Mouse (Mus musculus) forebrain, embryonic 14.5 days (tissue): Measurements from ENCODE around the gene Mtif2. TPM values are rescaled to one million over a fixed set of nuclear protein-coding genes. Genes with fewer than 3 reads are reported as not detected.

Source experiments
- ATAC-seq: fragments of 200-750 bp; cut with Nextera tagmentation; 2 replicates; pipeline ENCODE4 v1.8.0; 2017; ENCODE audit warnings: mild to moderate bottlenecking, moderate library complexity
- DNase-seq: peaks from one replicate; pipeline ENCODE4 v3.0.0-alpha.2; 2015; ENCODE audit warnings: low spot score
- H3K27ac ChIP-seq: fragments of 300-500 bp; sonication (generic); 2 replicates; pipeline ENCODE4 v1.5.1; 2014; ENCODE audit warnings: low read depth, mild to moderate bottlenecking, control low read depth, low read length, moderate library complexity
- H3K27me3 ChIP-seq: fragments of 300-500 bp; sonication (generic); replicated peaks from 2 replicates; pipeline ENCODE4 v1.6.1; 2014; ENCODE audit warnings: low read length, control low read depth, mixed read lengths; ENCODE audit not compliant: control insufficient read depth, insufficient read depth
- H3K36me3 ChIP-seq: fragments of 300-500 bp; sonication (generic); 2 replicates; pipeline ENCODE4 v1.6.1; 2014; ENCODE audit warnings: low read length, control low read depth; ENCODE audit not compliant: control insufficient read depth, insufficient read depth
- H3K4me1 ChIP-seq: fragments of 300-500 bp; sonication (generic); 2 replicates; pipeline ENCODE4 v1.6.1; 2014; ENCODE audit warnings: antibody characterized with exemption, low read length, control low read depth; ENCODE audit not compliant: control insufficient read depth, insufficient read depth
- H3K4me2 ChIP-seq: fragments of 300-500 bp; sonication (generic); 2 replicates; pipeline ENCODE4 v1.6.1; 2014; ENCODE audit warnings: mild to moderate bottlenecking, control low read depth, low read length
- H3K4me3 ChIP-seq: fragments of 300-500 bp; sonication (generic); 2 replicates; pipeline ENCODE4 v1.5.1; 2014; ENCODE audit warnings: low read depth, low read length, control low read depth
- H3K9ac ChIP-seq: fragments of 300-500 bp; sonication (generic); 2 replicates; pipeline ENCODE4 v1.6.1; 2014; ENCODE audit warnings: mild to moderate bottlenecking, low read length, control low read depth, moderate library complexity
- H3K9me3 ChIP-seq: fragments of 300-500 bp; sonication (generic); replicated peaks from 2 replicates; pipeline ENCODE4 v1.6.1; 2016; ENCODE audit warnings: low read length, control low read depth, mixed read lengths; ENCODE audit not compliant: control insufficient read depth
- WGBS: fragments of 180-500 bp; shearing (Covaris S2); extraction: QIAGEN DNeasy Blood & Tissue Kit; methylation state at CpG from one replicate; pipeline ENCODE4 v1.1.7; 2014; 5-methylcytosine and 5-hydroxymethylcytosine counted together
- polyA plus RNA-seq: library from polyadenylated mRNA; unstranded; fragments of >200 nt; fragmentation: Nextera tagmentation; extraction: Ambion mirVana; gene quantifications from 2 replicates; pipeline ENCODE4 v1.2.1, GENCODE M21; 2014

The Mtif2 gene
- 34.0 and 37.6 TPM in 2 replicates for polyA plus RNA-seq

DNA sequence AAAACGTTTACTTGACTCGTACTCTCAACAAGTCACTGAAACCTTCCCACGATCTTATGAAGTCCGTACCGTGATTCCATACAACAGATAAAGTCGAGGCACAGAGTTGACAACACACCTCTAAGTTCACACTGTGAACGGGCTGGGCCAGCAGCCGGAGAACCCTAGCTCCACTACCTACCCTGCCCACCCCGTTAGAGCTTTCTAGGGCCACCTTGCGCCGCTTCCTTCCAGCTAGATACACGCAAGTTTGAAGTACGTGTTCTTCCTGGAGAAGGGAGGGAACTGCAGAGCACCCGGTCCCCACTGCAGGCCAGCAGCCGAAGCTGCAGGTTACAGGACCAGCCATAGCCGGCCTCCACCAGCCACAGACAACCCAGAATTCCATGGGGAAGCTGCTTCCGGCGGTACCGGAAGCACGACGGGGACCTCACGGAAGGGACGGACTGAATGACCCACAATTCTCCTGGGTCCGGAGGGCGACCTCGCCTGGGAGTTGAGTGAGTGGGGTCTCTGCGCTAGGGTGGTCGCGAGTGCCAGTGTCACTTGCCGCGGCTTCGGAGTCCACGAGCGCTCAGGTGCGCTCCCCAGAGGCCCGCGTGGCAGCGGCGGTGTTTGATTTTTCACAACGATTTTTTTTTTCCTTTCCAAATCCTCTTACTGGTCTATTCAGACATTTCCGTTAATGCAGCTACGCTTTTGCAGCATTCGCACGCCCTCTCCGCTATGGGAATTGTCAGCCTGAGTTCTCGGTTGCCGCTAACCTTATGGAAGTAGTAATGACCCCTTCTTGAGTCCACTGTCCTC is at the start of gene Mtif2:
TSS of gene Mtif2 (plus strand) at position 421 of the 807 bp plus-strand sequence.
- peak within 1 kb of the TSS; percentile 84 for H3K9ac ChIP-seq
- H3K9me3 ChIP-seq = no peaks in the 10 kb centered on the region
- peak within 1 kb of the TSS; percentile 71 for H3K27ac ChIP-seq
- peak within 1 kb of the TSS; percentile 69 for H3K4me3 ChIP-seq
- peaks cover 12% of the 10 kb centered on the region for H3K36me3 ChIP-seq
- peaks cover 8% of the 10 kb centered on the region for H3K4me1 ChIP-seq
- H3K27me3 ChIP-seq = no peaks in the 10 kb centered on the region
- peak within 1 kb of the TSS; percentile 79 for H3K4me2 ChIP-seq
- DNase-seq (peak; percentile 89), ATAC-seq (peak; percentile 97)
- 3% methylated on average over 47 of the region's 47 CpGs for whole genome bisulfite sequencing

DNA sequence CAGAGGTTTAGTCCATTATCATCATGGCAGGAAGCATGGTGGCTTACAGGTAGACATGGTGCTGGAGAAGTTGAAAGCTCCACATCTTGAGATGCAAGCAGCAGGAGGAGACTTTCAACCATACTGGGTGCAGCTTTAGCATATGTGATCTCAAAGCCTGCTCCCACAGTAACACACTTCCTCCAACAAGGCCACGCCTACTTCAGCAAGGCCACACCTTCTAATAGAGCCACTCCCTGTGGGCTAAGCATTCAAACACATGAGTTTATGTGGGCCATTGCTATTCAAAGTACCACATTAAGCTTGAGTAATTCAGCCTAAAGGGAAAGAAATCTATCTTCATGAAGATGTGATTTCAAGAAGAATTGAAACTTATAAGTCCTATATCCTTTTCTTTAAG is 33.1 kb upstream of the Mtif2 start:
- WGBS = 94% methylated on average over 1 of the region's 1 CpGs
- H3K9me3 ChIP-seq = no peaks in the 10 kb centered on the region
- no peaks in the 10 kb centered on the region for H3K4me1 ChIP-seq
- H3K27me3 ChIP-seq = no peaks in the 10 kb centered on the region
- H3K4me2 ChIP-seq = no peak overlapping the region
- H3K36me3 ChIP-seq = peaks cover 45% of the 10 kb centered on the region
- ATAC-seq (no peak), DNase-seq (no peak)
- H3K9ac ChIP-seq = no peak overlapping the region
- no peak overlapping the region for H3K4me3 ChIP-seq
- no peak overlapping the region for H3K27ac ChIP-seq

DNA sequence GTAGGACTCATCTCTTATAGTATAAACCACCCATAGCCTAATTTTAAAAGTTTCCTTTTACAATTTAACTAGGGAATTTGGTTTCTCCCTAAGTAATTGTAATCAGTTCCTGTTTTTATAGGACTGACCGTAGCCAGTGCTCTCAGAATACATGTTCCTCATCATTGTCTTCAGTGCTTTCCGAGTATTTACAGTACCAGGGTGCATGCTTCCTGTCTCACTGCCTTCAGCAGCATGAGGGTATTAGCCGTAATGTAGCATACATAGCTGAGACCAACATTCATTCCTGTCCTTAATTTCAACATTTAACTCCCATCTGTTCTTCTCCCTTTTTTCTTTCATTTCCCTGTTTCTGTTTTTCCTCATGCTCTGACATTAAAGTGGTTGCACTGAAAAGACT is 29.2 kb upstream of the Mtif2 start:
- Histone ChIP-seq H3K4me3 (no peak overlapping the region), H3K9me3 (no peaks in the 10 kb centered on the region), H3K9ac (no peak overlapping the region), H3K4me2 (no peak overlapping the region), H3K4me1 (no peaks in the 10 kb centered on the region), H3K36me3 (peaks cover 43% of the 10 kb centered on the region), H3K27me3 (no peaks in the 10 kb centered on the region), H3K27ac (no peak overlapping the region)
- ATAC-seq (no peak), DNase-seq (no peak)
- WGBS = 89% methylated on average over 3 of the region's 3 CpGs

DNA sequence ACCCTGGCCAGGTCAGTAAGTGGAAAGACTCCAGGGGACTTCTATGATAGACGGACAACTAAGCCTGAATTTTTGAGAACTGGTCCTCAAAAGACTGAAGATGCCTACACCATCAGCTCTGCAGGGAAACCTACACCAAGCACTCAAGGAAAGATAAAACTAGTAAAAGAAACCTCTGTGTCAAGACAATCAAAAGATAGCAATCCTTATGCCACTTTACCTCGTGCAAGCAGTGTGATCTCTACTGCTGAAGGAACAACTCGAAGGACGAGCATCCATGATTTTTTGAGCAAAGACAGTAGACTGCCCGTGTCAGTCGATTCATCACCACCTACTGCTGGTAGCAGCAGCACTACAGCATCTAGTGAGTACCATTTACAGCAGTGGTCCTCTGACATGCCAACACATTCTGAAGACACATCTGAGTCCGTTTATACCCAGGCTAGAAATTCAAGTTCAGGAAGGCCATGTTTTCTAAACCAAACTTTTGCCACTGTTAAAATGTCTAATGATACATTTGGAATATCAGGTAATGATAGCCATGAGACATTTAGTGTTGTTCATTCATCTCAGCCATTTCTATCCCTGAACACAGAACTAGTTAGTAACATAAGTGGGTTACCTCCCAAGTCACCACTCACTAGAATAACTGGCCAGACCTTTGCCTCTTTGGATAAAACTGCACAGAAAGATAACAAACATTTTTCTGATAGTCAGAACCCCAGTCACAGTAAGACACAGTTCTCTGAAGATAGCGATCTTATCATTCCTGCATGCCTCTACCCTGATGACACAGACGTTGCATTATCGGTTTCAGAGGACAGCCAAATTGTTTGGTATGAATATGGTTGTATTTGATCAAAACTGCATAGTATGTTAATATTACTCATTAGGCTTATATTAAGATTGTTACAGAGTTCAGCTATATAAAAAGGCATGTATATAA is 22.0 kb upstream of the Mtif2 start:
- DNase-seq (no peak), ATAC-seq (no peak)
- no peak overlapping the region for H3K4me3 ChIP-seq
- H3K27me3 ChIP-seq = no peaks in the 10 kb centered on the region
- no peak overlapping the region for H3K27ac ChIP-seq
- H3K9me3 ChIP-seq = no peaks in the 10 kb centered on the region
- H3K4me1 ChIP-seq = no peaks in the 10 kb centered on the region
- peaks cover 50% of the 10 kb centered on the region for H3K36me3 ChIP-seq
- 92% methylated on average over 10 of the region's 10 CpGs for WGBS
- no peak overlapping the region for H3K9ac ChIP-seq
- no peak overlapping the region for H3K4me2 ChIP-seq

DNA sequence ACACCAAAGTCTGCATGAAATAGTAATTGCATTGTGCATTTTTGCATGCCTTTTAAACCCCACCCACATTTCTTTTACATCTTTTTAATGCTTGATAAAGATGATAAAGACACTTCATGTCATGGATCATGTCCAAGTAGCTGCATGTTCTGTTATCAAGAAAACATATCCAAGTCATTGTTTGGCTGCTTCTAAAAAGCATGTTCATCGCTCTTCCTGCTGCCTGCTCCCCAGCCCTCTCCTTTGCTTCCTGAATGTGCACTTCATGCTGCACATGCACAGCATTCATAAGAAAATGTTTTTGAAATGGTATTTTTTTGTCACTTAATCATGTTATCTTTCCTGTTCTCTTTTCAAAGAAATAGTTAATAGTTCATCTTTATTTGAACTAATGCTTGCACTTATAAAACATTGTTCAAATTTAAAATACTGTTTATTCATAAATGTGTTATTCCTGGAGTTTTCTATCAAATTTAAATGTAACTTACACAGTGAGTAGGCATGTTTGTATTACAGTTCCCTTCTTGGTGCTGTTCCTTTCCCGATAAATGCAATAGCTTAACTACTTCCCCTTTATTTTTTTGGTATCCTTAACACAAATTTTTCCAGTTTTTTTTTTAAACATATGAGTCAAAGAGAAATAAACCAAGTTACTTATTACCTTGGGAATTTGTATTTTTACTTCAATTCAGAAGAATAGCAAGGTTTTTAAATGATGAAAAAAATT is 21.1 kb upstream of the Mtif2 start:
- Histone ChIP-seq H3K4me2 (no peak overlapping the region), H3K27ac (no peak overlapping the region), H3K36me3 (peaks cover 48% of the 10 kb centered on the region), H3K27me3 (no peaks in the 10 kb centered on the region), H3K4me3 (no peak overlapping the region), H3K9ac (no peak overlapping the region), H3K4me1 (no peaks in the 10 kb centered on the region), H3K9me3 (no peaks in the 10 kb centered on the region)
- DNase-seq = no peak
- 97% methylated on average over 2 of the region's 2 CpGs for WGBS
- ATAC-seq = no peak

DNA sequence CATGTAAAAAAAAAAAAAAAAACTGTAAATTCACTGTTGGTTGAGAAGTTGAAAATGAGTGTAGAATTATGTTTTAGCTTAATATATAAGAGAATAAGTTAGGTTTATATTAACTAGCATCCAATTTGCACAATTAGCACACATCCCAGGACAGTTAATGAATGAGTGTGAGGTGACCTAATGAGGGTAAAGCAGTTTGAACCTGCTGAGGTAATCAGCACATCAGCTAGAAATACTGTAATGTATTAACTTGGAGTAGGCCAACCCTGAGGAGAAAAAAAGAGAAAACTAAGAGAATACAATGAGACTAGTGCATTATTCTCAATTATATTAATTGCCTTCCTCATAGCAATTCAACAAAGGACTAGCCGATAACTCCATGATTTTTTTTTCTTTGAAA is 16.8 kb upstream of the Mtif2 start:
- no peaks in the 10 kb centered on the region for H3K4me1 ChIP-seq
- no peak overlapping the region for H3K9ac ChIP-seq
- no peak overlapping the region for H3K4me3 ChIP-seq
- 82% methylated on average over 1 of the region's 1 CpGs for WGBS
- no peaks in the 10 kb centered on the region for H3K9me3 ChIP-seq
- H3K4me2 ChIP-seq = no peak overlapping the region
- H3K36me3 ChIP-seq = peaks cover 38% of the 10 kb centered on the region
- H3K27me3 ChIP-seq = no peaks in the 10 kb centered on the region
- ATAC-seq (no peak), DNase-seq (no peak)
- H3K27ac ChIP-seq = no peak overlapping the region

DNA sequence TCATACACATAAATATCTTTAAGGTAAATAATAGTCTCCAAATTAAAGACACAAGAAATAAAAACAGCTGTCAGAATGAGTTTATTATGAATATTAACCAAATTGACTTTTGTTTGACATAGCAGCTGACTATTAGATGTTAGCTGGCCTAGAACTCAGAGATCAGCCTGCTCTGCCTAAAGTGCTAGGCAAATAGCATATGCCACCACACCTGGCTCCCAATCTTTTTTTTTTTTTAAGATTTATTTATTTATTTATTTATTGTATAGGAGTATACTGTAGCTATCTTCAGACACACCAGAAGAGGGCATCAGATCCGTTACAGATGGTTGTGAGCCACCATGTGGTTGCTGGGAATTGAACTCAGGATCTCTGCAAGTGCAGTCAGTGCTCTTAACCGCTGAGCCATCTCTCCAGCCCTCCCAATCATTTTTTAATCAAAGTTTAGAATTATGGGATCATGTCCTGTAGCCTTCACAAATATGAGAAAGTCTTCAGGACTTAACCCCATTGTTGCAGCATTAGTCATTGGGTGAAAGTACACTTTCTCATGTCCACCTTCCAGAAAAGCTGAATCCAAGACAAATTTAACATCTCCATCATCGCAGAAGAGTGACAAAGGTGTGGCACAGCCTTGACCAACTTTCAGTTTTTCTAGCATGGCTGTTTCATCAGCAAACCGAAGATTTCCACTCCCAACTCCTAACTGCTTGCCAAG is 13.2 kb upstream of the Mtif2 start:
- Histone ChIP-seq H3K4me2 (no peak overlapping the region), H3K9me3 (no peaks in the 10 kb centered on the region), H3K36me3 (peaks cover 17% of the 10 kb centered on the region), H3K4me1 (no peaks in the 10 kb centered on the region), H3K4me3 (no peak overlapping the region), H3K27ac (no peak overlapping the region), H3K27me3 (no peaks in the 10 kb centered on the region), H3K9ac (no peak overlapping the region)
- WGBS = 90% methylated on average over 4 of the region's 4 CpGs
- ATAC-seq (no peak), DNase-seq (no peak)

DNA sequence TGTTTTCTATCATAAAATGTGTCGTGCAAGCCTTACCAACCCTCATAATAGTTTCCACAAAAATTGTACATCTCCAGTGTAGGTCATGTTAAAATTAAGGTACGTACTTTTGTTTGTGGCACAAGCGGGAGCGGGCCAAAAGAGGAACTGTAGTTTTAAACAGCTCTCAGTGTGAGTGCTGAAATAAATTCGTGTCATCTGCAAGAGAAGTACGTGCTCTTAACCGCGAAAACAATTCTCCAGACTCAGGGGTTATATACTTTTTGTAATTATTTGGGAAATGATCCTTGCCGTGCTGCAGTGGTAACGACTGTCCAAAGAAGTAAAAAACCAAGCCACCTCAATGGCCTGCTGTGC is 11.9 kb upstream of the Mtif2 start:
- Histone ChIP-seq H3K4me1 (no peaks in the 10 kb centered on the region), H3K4me3 (peak overlapping the region; percentile 47), H3K27ac (no peak overlapping the region), H3K27me3 (no peaks in the 10 kb centered on the region), H3K36me3 (peaks cover 17% of the 10 kb centered on the region), H3K9me3 (peaks cover 5% of the 10 kb centered on the region; the same call in 1 of the 2 replicates), H3K9ac (peak overlapping the region; percentile 59), H3K4me2 (peak overlapping the region; percentile 60)
- WGBS = 26% methylated on average over 10 of the region's 10 CpGs
- ATAC-seq (no peak), DNase-seq (no peak)
